Mouse (Mus musculus): Measurements from ENCODE around the gene Qprt.

Gene Qprt

GRCm38 (mm10) chr7:127121911-127122270 is at the start of gene Qprt:
TSS of gene Qprt (minus strand) at chr7:127122226.
- DNase-seq (ENCODE audit: low spot score) = no peak

- DNase-seq (ENCODE audit: low spot score) = no peak
Measured at GRCm38 (mm10) chr7:127166501-127166900, 44.5 kb upstream of the Qprt start.

GRCm38 (mm10) chr7:127165607-127166493 is 43.8 kb upstream of the Qprt start:
- DNase-seq (ENCODE audit: low spot score) = no peak

- DNase-seq (ENCODE audit: low spot score) = no peak
Measured at GRCm38 (mm10) chr7:127164002-127164401, 42.0 kb upstream of the Qprt start.

GRCm38 (mm10) chr7:127162546-127162945 is 40.5 kb upstream of the Qprt start:
- DNase-seq (ENCODE audit: low spot score) = no peak

GRCm38 (mm10) chr7:127157548-127157947 is 35.5 kb upstream of the Qprt start:
- no peak for DNase-seq (ENCODE audit: low spot score)

GRCm38 (mm10) chr7:127153477-127153876 is 31.5 kb upstream of the Qprt start:
- peak; percentile 33 for DNase-seq (ENCODE audit: low spot score)

- no peak for DNase-seq (ENCODE audit: low spot score)
Measured at GRCm38 (mm10) chr7:127152464-127152863, 30.4 kb upstream of the Qprt start.

GRCm38 (mm10) chr7:127147901-127148300 is 25.9 kb upstream of the Qprt start:
- DNase-seq (ENCODE audit: low spot score) = no peak

- no peak for DNase-seq (ENCODE audit: low spot score)
Measured at GRCm38 (mm10) chr7:127146267-127146603, 24.2 kb upstream of the Qprt start.

- DNase-seq (ENCODE audit: low spot score) = no peak
Measured at GRCm38 (mm10) chr7:127145387-127146266, 23.6 kb upstream of the Qprt start.

- no peak for DNase-seq (ENCODE audit: low spot score)
Measured at GRCm38 (mm10) chr7:127144412-127144811, 22.4 kb upstream of the Qprt start.

- DNase-seq (ENCODE audit: low spot score) = no peak
Measured at GRCm38 (mm10) chr7:127142666-127143065, 20.6 kb upstream of the Qprt start.

- no peak for DNase-seq (ENCODE audit: low spot score)
Measured at GRCm38 (mm10) chr7:127142214-127142613, 20.2 kb upstream of the Qprt start.

- no peak for DNase-seq (ENCODE audit: low spot score)
Measured at GRCm38 (mm10) chr7:127140623-127141404, 18.8 kb upstream of the Qprt start.

- no peak for DNase-seq (ENCODE audit: low spot score)
Measured at GRCm38 (mm10) chr7:127139562-127139961, 17.5 kb upstream of the Qprt start.

GRCm38 (mm10) chr7:127139100-127139499 is 17.1 kb upstream of the Qprt start:
- no peak for DNase-seq (ENCODE audit: low spot score)

- no peak for DNase-seq (ENCODE audit: low spot score)
Measured at GRCm38 (mm10) chr7:127137262-127138017, 15.4 kb upstream of the Qprt start, which contains the start of gene Spn. TSS of gene Spn (minus strand) at chr7:127137823.

- DNase-seq (ENCODE audit: low spot score) = no peak
Measured at GRCm38 (mm10) chr7:127136181-127137071, 14.4 kb upstream of the Qprt start.

- no peak for DNase-seq (ENCODE audit: low spot score)
Measured at GRCm38 (mm10) chr7:127134821-127135447, 12.9 kb upstream of the Qprt start.
